Mouse (Mus musculus) liver, embryonic 15.5 days (tissue): ENCODE measurements around the gene Ubqln3. TPM values are rescaled to one million over a fixed set of nuclear protein-coding genes. Genes with fewer than 3 reads are reported as not detected.

Experiments
- ATAC-seq: fragments of 200-750 bp; cut with Nextera tagmentation; 2 replicates; pipeline ENCODE4 v1.8.0; 2017; ENCODE audit warnings: moderate number of reproducible peaks, mild to moderate bottlenecking, moderate library complexity; ENCODE audit not compliant: insufficient read depth
- H3K27ac ChIP-seq: fragments of 300-500 bp; sonication (generic); replicated peaks from 2 replicates; pipeline ENCODE4 v1.5.1; 2015; ENCODE audit warnings: mild to moderate bottlenecking, inconsistent platforms
- H3K27me3 ChIP-seq: fragments of 300-500 bp; sonication (generic); 2 replicates; pipeline ENCODE4 v1.6.1; 2015; ENCODE audit warnings: mild to moderate bottlenecking, inconsistent platforms
- H3K36me3 ChIP-seq: fragments of 300-500 bp; sonication (generic); replicated peaks from 2 replicates; pipeline ENCODE4 v1.6.1; 2015; ENCODE audit warnings: moderate library complexity, mild to moderate bottlenecking, inconsistent platforms
- H3K4me1 ChIP-seq: fragments of 300-500 bp; sonication (generic); replicated peaks from 2 replicates; pipeline ENCODE4 v1.6.1; 2015; ENCODE audit warnings: inconsistent platforms
- H3K4me2 ChIP-seq: fragments of 300-500 bp; sonication (generic); 2 replicates; pipeline ENCODE4 v1.6.1; 2015; ENCODE audit warnings: moderate library complexity, mild to moderate bottlenecking, inconsistent platforms
- H3K4me3 ChIP-seq: fragments of 300-500 bp; sonication (generic); replicated peaks from 2 replicates; pipeline ENCODE4 v1.5.1; 2015; ENCODE audit warnings: mild to moderate bottlenecking, inconsistent platforms
- H3K9ac ChIP-seq: fragments of 300-500 bp; sonication (generic); 2 replicates; pipeline ENCODE4 v1.6.1; 2015; ENCODE audit warnings: moderate library complexity, mild to moderate bottlenecking, inconsistent platforms
- H3K9me3 ChIP-seq: fragments of 300-500 bp; sonication (generic); replicated peaks from 2 replicates; pipeline ENCODE4 v1.6.1; 2016; ENCODE audit warnings: inconsistent platforms
- WGBS: fragments of 180-500 bp; shearing (Covaris S2); methylation state at CpG from one replicate; pipeline ENCODE4 v1.1.7; 2015; ENCODE audit warnings: mixed read lengths; ENCODE audit not compliant: insufficient replicate concordance; 5-methylcytosine and 5-hydroxymethylcytosine counted together
- polyA plus RNA-seq: library from polyadenylated mRNA; unstranded; fragments of >200 nt; fragmentation: Nextera tagmentation; extraction: Ambion mirVana; gene quantifications from 2 replicates; pipeline ENCODE4 v1.2.1, GENCODE M21; 2015

The Ubqln3 gene
- polyA plus RNA-seq, 1 experiment from 2014 or later = not detected

- ATAC-seq = no peak; the same call in 1 of the 2 replicates
- Histone ChIP-seq H3K4me3 (no peak overlapping the region), H3K9ac (no peak overlapping the region), H3K4me1 (no peaks in the 10 kb centered on the region), H3K4me2 (no peak overlapping the region), H3K9me3 (no peaks in the 10 kb centered on the region), H3K36me3 (no peaks in the 10 kb centered on the region), H3K27ac (no peak overlapping the region), H3K27me3 (no peaks in the 10 kb centered on the region)
- 20% methylated on average over 4 of the region's 4 CpGs for WGBS
Observed at GRCm38 (mm10) chr7:104103913-104104756, 38.9 kb downstream of the Ubqln3 start.

Other genes starting within 250 kb of the Ubqln3 start
- not detected in 2 replicates for gene Olfr64, start 248.8 kb downstream of the Ubqln3 start, polyA plus RNA-seq
- gene Olfr65, start 239.8 kb downstream of the Ubqln3 start, polyA plus RNA-seq = not detected in 2 replicates
- 0.20 and 0.48 TPM in 2 replicates for gene Olfr631, start 214.5 kb downstream of the Ubqln3 start, polyA plus RNA-seq
- gene Olfr632, start 208.9 kb downstream of the Ubqln3 start, polyA plus RNA-seq = 0.16 and 0.23 TPM in 2 replicates
- 0.02 TPM in 1 of 2 replicates, not detected in the other for gene Olfr633, start 198.8 kb downstream of the Ubqln3 start, polyA plus RNA-seq
- gene Olfr635, start 172.1 kb downstream of the Ubqln3 start, polyA plus RNA-seq = not detected in 2 replicates
- gene Olfr638, start 144.5 kb downstream of the Ubqln3 start, polyA plus RNA-seq = not detected in 2 replicates
- gene Olfr639, start 126.0 kb downstream of the Ubqln3 start, polyA plus RNA-seq = not detected in 2 replicates
- gene Olfr640, start 117.7 kb downstream of the Ubqln3 start, polyA plus RNA-seq = not detected in 2 replicates
- gene Olfr641, start 107.8 kb downstream of the Ubqln3 start, polyA plus RNA-seq = not detected in 2 replicates
- not detected in 2 replicates for gene Olfr642, start 90.6 kb downstream of the Ubqln3 start, polyA plus RNA-seq
- not detected in 2 replicates for gene 4930516K23Rik, start 81.8 kb downstream of the Ubqln3 start, polyA plus RNA-seq
- not detected in 2 replicates for gene Olfr644, start 71.4 kb downstream of the Ubqln3 start, polyA plus RNA-seq
- gene Olfr645, start 57.8 kb downstream of the Ubqln3 start, polyA plus RNA-seq = not detected in 2 replicates
- not detected in 2 replicates for gene Olfr646, start 38.4 kb downstream of the Ubqln3 start, polyA plus RNA-seq
- not detected in 2 replicates for gene Ubqln5, start 13.5 kb downstream of the Ubqln3 start, polyA plus RNA-seq
- not detected in 2 replicates for gene Olfr643, start 5.9 kb downstream of the Ubqln3 start, polyA plus RNA-seq
- gene Ubqlnl, start 7.3 kb upstream of the Ubqln3 start, polyA plus RNA-seq = not detected in 2 replicates
- not detected in 2 replicates for gene Olfm5, start 21.6 kb upstream of the Ubqln3 start, polyA plus RNA-seq
- gene Olfr648, start 40.1 kb upstream of the Ubqln3 start, polyA plus RNA-seq = 0.06 and 0.08 TPM in 2 replicates
- gene Olfr649, start 52.7 kb upstream of the Ubqln3 start, polyA plus RNA-seq = not detected in 2 replicates
- gene Trim6, start 75.5 kb upstream of the Ubqln3 start, polyA plus RNA-seq = 0.43 and 0.50 TPM in 2 replicates
- gene Trim34a, start 101.2 kb upstream of the Ubqln3 start, polyA plus RNA-seq = 1.6 and 1.8 TPM in 2 replicates
- 0.32 and 0.37 TPM in 2 replicates for gene Trim5, start 144.8 kb upstream of the Ubqln3 start, polyA plus RNA-seq
- gene Trim12a, start 172.2 kb upstream of the Ubqln3 start, polyA plus RNA-seq = 3.1 and 3.4 TPM in 2 replicates
- 0.07 TPM in 1 of 2 replicates, not detected in the other for gene Trim34b, start 186.2 kb upstream of the Ubqln3 start, polyA plus RNA-seq
- gene Trim12c, start 210.1 kb upstream of the Ubqln3 start, polyA plus RNA-seq = 1.1 and 1.2 TPM in 2 replicates
- 0.28 and 0.36 TPM in 2 replicates for gene Trim30b, start 226.6 kb upstream of the Ubqln3 start, polyA plus RNA-seq